Mouse (Mus musculus) C2C12 (cell line): ENCODE measurements around the gene Gon7.

Experiments
- CEBPB ChIP-seq: IDR thresholded peaks from one replicate; pipeline ENCODE4 v1.6.1; 2011; ENCODE audit warnings: low read depth, mild to moderate bottlenecking, control low read depth, moderate library complexity
- CTCF ChIP-seq: IDR thresholded peaks from one replicate; pipeline ENCODE4 v1.5.1; 2011; ENCODE audit not compliant: control insufficient read depth, insufficient read depth, insufficient read length
- FOSL1 ChIP-seq: IDR thresholded peaks from one replicate; pipeline ENCODE4 v1.8.0; 2011; ENCODE audit warnings: mild to moderate bottlenecking, low read length; ENCODE audit not compliant: poor library complexity, insufficient read depth, severe bottlenecking
- MAX ChIP-seq: IDR thresholded peaks from one replicate; pipeline ENCODE4 v1.6.1; 2011; ENCODE audit warnings: mild to moderate bottlenecking, control low read depth
- MYOG ChIP-seq: IDR thresholded peaks from one replicate; pipeline ENCODE4 v1.6.1; 2011; ENCODE audit not compliant: control insufficient read depth, insufficient read length; ENCODE audit errors: extremely low read depth
- USF1 ChIP-seq: IDR thresholded peaks from one replicate; pipeline ENCODE4 v1.6.1; 2011; ENCODE audit warnings: low read depth, mild to moderate bottlenecking, control low read depth, moderate library complexity

- TF ChIP-seq USF1 = no peak
- no peak for TF ChIP-seq CEBPB
- no peak for TF ChIP-seq CTCF
- TF ChIP-seq FOSL1 = no peak
- TF ChIP-seq MAX = no peak
- TF ChIP-seq MYOG = no peak
These were observed 1.3 kb upstream of the Gon7 start for GRCm38 (mm10) chr12:102758936-102759335.
